Mouse (Mus musculus): ENCODE results near the gene Bmf.

Bmf gene

GRCm38 (mm10) chr2:118511779-118512417 lies 37.6 kb downstream of the Bmf start:
- DNase-seq = no peak

- DNase-seq = peak; percentile 69 to 85
Observed at GRCm38 (mm10) chr2:118510447-118511310, 38.8 kb downstream of the Bmf start.

GRCm38 (mm10) chr2:118509688-118510446 lies 39.6 kb downstream of the Bmf start:
- DNase-seq = no peak

GRCm38 (mm10) chr2:118507126-118507525 lies 42.4 kb downstream of the Bmf start:
- DNase-seq = no peak

- no peak for DNase-seq
Observed at GRCm38 (mm10) chr2:118500191-118500590, 49.3 kb downstream of the Bmf start.

- DNase-seq = no peak
Observed at GRCm38 (mm10) chr2:118499135-118499961, 50.1 kb downstream of the Bmf start.

GRCm38 (mm10) chr2:118498476-118498875 lies 51.0 kb downstream of the Bmf start:
- no peak for DNase-seq

- DNase-seq = no peak
Observed at GRCm38 (mm10) chr2:118497890-118498289, 51.6 kb downstream of the Bmf start.

- DNase-seq = no peak
Observed at GRCm38 (mm10) chr2:118495024-118495423, 54.5 kb downstream of the Bmf start.

- DNase-seq = no peak
Observed at GRCm38 (mm10) chr2:118491741-118492395, 57.6 kb downstream of the Bmf start.

- DNase-seq = no peak
Observed at GRCm38 (mm10) chr2:118491281-118491731, 58.2 kb downstream of the Bmf start.

- DNase-seq = peak in 1 of 2 experiments; percentile 33
Observed at GRCm38 (mm10) chr2:118490241-118491091, 59.0 kb downstream of the Bmf start.

GRCm38 (mm10) chr2:118487806-118488205 lies 61.7 kb downstream of the Bmf start:
- DNase-seq = peak in 1 of 2 experiments; percentile 40

GRCm38 (mm10) chr2:118486933-118487332 lies 62.6 kb downstream of the Bmf start:
- DNase-seq = peak; percentile 86 to 92

GRCm38 (mm10) chr2:118485415-118485814 lies 64.1 kb downstream of the Bmf start:
- no peak for DNase-seq

GRCm38 (mm10) chr2:118484386-118484898 lies 65.0 kb downstream of the Bmf start:
- DNase-seq = no peak

GRCm38 (mm10) chr2:118483032-118483431 lies 66.5 kb downstream of the Bmf start:
- DNase-seq = no peak

- DNase-seq = no peak
Observed at GRCm38 (mm10) chr2:118480886-118481285, 68.6 kb downstream of the Bmf start.

- DNase-seq = peak; percentile 92 to 96
Observed at GRCm38 (mm10) chr2:118479550-118479909, 70.0 kb downstream of the Bmf start, which contains the start of gene Srp14. TSS of gene Srp14 (minus strand) at chr2:118479711.

- peak in 1 of 2 experiments; percentile 19 for DNase-seq
Observed at GRCm38 (mm10) chr2:118478833-118479549, 70.5 kb downstream of the Bmf start.

All from cerebellum, postnatal 25 days (tissue).